Mouse (Mus musculus) C2C12 (cell line): ENCODE measurements around the gene Gm37240. TPM values are rescaled to one million over a fixed set of nuclear protein-coding genes. Genes with fewer than 3 reads are reported as not detected.

Experiments used
- H3K27me3 ChIP-seq: one replicate; pipeline ENCODE4 v1.6.1; 2011; ENCODE audit not compliant: control insufficient read depth, insufficient read depth, insufficient read length
- H3K36me3 ChIP-seq: one replicate; pipeline ENCODE4 v1.6.1; 2011; ENCODE audit not compliant: control insufficient read depth, insufficient read depth
- H3K4me3 ChIP-seq: one replicate; pipeline ENCODE4 v1.5.1; 2011; ENCODE audit warnings: mild to moderate bottlenecking, control low read depth; ENCODE audit not compliant: poor library complexity, insufficient read depth, severe bottlenecking
- H3K79me2 ChIP-seq: one replicate; pipeline ENCODE4 v1.6.1; 2011; ENCODE audit not compliant: control insufficient read depth, insufficient read depth
- H3K79me3 ChIP-seq: one replicate; pipeline ENCODE4 v1.6.1; 2011; ENCODE audit warnings: low read depth, control low read depth
- H3ac ChIP-seq: one replicate; pipeline ENCODE3; 2011; ENCODE audit warnings: low read depth; ENCODE audit not compliant: control insufficient read depth, insufficient read length
- CEBPB ChIP-seq: IDR thresholded peaks from one replicate; pipeline ENCODE4 v1.6.1; 2011; ENCODE audit warnings: low read depth, mild to moderate bottlenecking, control low read depth, moderate library complexity
- CTCF ChIP-seq: IDR thresholded peaks from one replicate; pipeline ENCODE4 v1.5.1; 2011; ENCODE audit not compliant: control insufficient read depth, insufficient read depth, insufficient read length
- FOSL1 ChIP-seq: IDR thresholded peaks from one replicate; pipeline ENCODE4 v1.8.0; 2011; ENCODE audit warnings: mild to moderate bottlenecking, low read length; ENCODE audit not compliant: poor library complexity, insufficient read depth, severe bottlenecking
- MAX ChIP-seq: IDR thresholded peaks from one replicate; pipeline ENCODE4 v1.6.1; 2011; ENCODE audit warnings: mild to moderate bottlenecking, control low read depth
- MYOD1 ChIP-seq: IDR thresholded peaks from one replicate; pipeline ENCODE4 v1.6.1; 2011; ENCODE audit warnings: low read depth; ENCODE audit not compliant: control insufficient read depth, insufficient read length
- MYOG ChIP-seq: IDR thresholded peaks from one replicate; pipeline ENCODE4 v1.6.1; 2011; ENCODE audit not compliant: control insufficient read depth, insufficient read length; ENCODE audit errors: extremely low read depth
- USF1 ChIP-seq: IDR thresholded peaks from one replicate; pipeline ENCODE4 v1.6.1; 2011; ENCODE audit warnings: low read depth, mild to moderate bottlenecking, control low read depth, moderate library complexity
- polyA plus RNA-seq: library from polyadenylated mRNA; unstranded; fragments of >200 nt; fragmentation: generic; extraction: Trizol; gene quantifications from one replicate; pipeline ENCODE4 v1.2.1, GENCODE M21; 2012; ENCODE audit warnings: missing spikeins

The Gm37240 gene
- polyA plus RNA-seq, 1 experiment, result 7.3 TPM

GRCm38 (mm10) chr3:85616389-85616788, 270.9 kb downstream of the Gm37240 start:
- H3K79me3 ChIP-seq, result no peaks in the 10 kb centered on the region
- TF ChIP-seq CTCF, result no peak
- no peak for TF ChIP-seq MYOD1
- TF ChIP-seq MYOG, result no peak
- no peak for TF ChIP-seq FOSL1
- TF ChIP-seq USF1, result no peak
- TF ChIP-seq MAX, result no peak
- no peaks in the 10 kb centered on the region for H3K27me3 ChIP-seq

GRCm38 (mm10) chr3:85607753-85608152, 279.6 kb downstream of the Gm37240 start:
- H3ac ChIP-seq, result no peak overlapping the region
- no peaks in the 10 kb centered on the region for H3K79me3 ChIP-seq
- H3K27me3 ChIP-seq, result no peaks in the 10 kb centered on the region
- TF ChIP-seq CEBPB (no peak), USF1 (no peak), CTCF (no peak), MYOD1 (no peak), FOSL1 (no peak), MYOG (no peak), MAX (no peak)
- no peaks in the 10 kb centered on the region for H3K36me3 ChIP-seq
- H3K79me2 ChIP-seq, result no peaks in the 10 kb centered on the region
- H3K4me3 ChIP-seq, result no peak overlapping the region

More at GRCm38 (mm10) chr3:85616389-85616788, 270.9 kb downstream of the Gm37240 start:
- peaks cover 9% of the 10 kb centered on the region for H3K36me3 ChIP-seq
- no peak overlapping the region for H3ac ChIP-seq
- H3K79me2 ChIP-seq, result no peaks in the 10 kb centered on the region
- no peak overlapping the region for H3K4me3 ChIP-seq

DNA sequence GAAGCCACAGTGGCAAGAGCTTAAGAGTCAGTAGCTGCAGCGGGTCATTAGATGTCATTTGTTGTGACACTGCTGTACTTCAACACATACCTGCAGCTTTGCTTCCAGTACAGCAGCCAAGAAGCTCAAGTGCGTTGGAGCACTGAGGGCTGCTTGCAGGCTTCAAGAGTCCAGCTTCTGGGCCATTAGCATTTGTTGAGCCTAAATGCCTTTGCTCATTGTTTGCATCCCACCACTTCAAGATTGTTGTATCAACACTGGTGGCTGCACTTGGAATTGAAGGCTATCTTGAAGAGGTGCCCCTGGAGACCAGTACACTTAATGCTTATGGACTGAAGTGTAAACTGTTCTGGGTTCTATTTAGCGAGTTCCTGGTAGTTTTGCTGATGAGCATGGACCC, 280.4 kb downstream of the Gm37240 start:
- Histone ChIP-seq H3K36me3 (no peaks in the 10 kb centered on the region), H3ac (no peak overlapping the region)

GRCm38 (mm10) chr3:85603811-85604210, 283.5 kb downstream of the Gm37240 start:
- H3ac ChIP-seq, result no peak overlapping the region
- no peaks in the 10 kb centered on the region for H3K79me3 ChIP-seq
- H3K79me2 ChIP-seq, result no peaks in the 10 kb centered on the region
- no peaks in the 10 kb centered on the region for H3K36me3 ChIP-seq
- H3K27me3 ChIP-seq, result no peaks in the 10 kb centered on the region
- H3K4me3 ChIP-seq, result no peak overlapping the region
- TF ChIP-seq CTCF (no peak), FOSL1 (no peak), USF1 (no peak)

More for the DNA sequence above, 280.4 kb downstream of the Gm37240 start:
- no peak overlapping the region for H3K4me3 ChIP-seq
- no peaks in the 10 kb centered on the region for H3K79me3 ChIP-seq
- no peak for TF ChIP-seq CTCF
- no peak for TF ChIP-seq CEBPB
- no peak for TF ChIP-seq FOSL1
- no peak for TF ChIP-seq USF1
- no peak for TF ChIP-seq MAX
- TF ChIP-seq MYOG, result no peak
- TF ChIP-seq MYOD1, result no peak
- no peaks in the 10 kb centered on the region for H3K79me2 ChIP-seq
- no peaks in the 10 kb centered on the region for H3K27me3 ChIP-seq

GRCm38 (mm10) chr3:85601841-85602305, 285.4 kb downstream of the Gm37240 start:
- no peaks in the 10 kb centered on the region for H3K79me2 ChIP-seq
- H3ac ChIP-seq, result no peak overlapping the region
- no peaks in the 10 kb centered on the region for H3K36me3 ChIP-seq
- no peaks in the 10 kb centered on the region for H3K79me3 ChIP-seq
- no peak overlapping the region for H3K4me3 ChIP-seq
- TF ChIP-seq MYOG (no peak), MAX (no peak), CTCF (no peak), USF1 (no peak), CEBPB (no peak), MYOD1 (no peak), FOSL1 (no peak)
- no peaks in the 10 kb centered on the region for H3K27me3 ChIP-seq

- no peaks in the 10 kb centered on the region for H3K36me3 ChIP-seq
- H3K79me2 ChIP-seq, result no peaks in the 10 kb centered on the region
- no peaks in the 10 kb centered on the region for H3K79me3 ChIP-seq
- TF ChIP-seq USF1 (no peak), CEBPB (no peak), CTCF (no peak), FOSL1 (no peak), MYOG (no peak), MAX (no peak), MYOD1 (no peak)
- no peaks in the 10 kb centered on the region for H3K27me3 ChIP-seq
- H3K4me3 ChIP-seq, result no peak overlapping the region
- no peak overlapping the region for H3ac ChIP-seq
Observed at GRCm38 (mm10) chr3:85599526-85599925, 287.8 kb downstream of the Gm37240 start.
